Mouse (Mus musculus): Measurements from ENCODE around the gene Cdh10. TPM values are rescaled to one million over a fixed set of nuclear protein-coding genes. Genes with fewer than 3 reads are reported as not detected.

The Cdh10 gene
- polyA plus RNA-seq, 1 experiment = not detected

DNA sequence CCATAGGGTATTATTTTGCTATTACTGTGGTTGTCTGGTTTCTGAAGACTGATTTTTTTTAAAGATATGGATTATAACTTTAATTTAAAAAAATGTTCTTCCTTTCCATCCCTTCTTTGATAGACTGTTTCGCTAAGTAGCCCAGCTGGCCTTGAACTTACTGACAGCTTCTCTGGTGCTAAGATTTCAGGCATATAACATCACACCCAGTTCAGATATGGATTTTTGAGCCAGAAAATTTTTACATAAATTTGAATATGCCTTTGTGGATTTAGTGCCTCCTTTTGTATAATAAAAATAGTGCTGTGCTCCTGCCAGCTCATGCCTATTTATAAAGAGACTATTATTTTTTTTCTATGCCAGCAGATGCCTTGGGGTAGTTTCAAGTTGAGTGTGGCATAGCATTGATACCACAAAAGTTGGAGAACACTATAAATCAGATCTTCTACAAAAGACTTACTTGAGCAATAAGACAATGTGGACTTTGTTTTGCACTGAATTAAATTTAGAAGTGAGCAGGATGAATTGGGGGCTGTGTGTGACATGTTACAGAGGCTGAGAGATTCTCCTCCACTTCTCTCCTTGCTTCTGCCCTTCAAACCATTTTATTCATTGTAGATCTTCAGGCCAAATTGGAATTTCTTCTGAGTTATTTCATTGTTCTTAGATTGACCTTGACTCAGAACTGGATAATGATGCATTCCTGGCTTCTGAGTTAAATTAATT, 106.8 kb downstream of the Cdh10 start:
- Histone ChIP-seq H3K27ac (ENCODE audit: control insufficient read depth, insufficient read depth, low read length) (no peak overlapping the region), H3K36me3 (ENCODE audit: control insufficient read depth, insufficient read depth, low read length) (no peaks in the 10 kb centered on the region), H3K4me1 (replicated peaks; ENCODE audit: control insufficient read depth, insufficient read depth, low read length) (no peaks in the 10 kb centered on the region), H3K27me3 (ENCODE audit: control insufficient read depth, insufficient read depth, low read length) (no peaks in the 10 kb centered on the region), H3K4me3 (ENCODE audit: control insufficient read depth, insufficient read depth, low read length) (no peak overlapping the region)
- WGBS = 66% methylated on average over 1 of the region's 1 CpGs
- TF ChIP-seq POLR2A (IDR thresholded peaks at IDR 0.05; ENCODE audit: control insufficient read depth, extremely low read depth, insufficient read depth, low read length, poor library complexity) (no peak), CTCF (IDR thresholded peaks at IDR 0.05; ENCODE audit: borderline replicate concordance, control insufficient read depth, extremely low read depth, insufficient read depth, low read length, poor library complexity) (no peak)
- no peak for DNase-seq

DNA sequence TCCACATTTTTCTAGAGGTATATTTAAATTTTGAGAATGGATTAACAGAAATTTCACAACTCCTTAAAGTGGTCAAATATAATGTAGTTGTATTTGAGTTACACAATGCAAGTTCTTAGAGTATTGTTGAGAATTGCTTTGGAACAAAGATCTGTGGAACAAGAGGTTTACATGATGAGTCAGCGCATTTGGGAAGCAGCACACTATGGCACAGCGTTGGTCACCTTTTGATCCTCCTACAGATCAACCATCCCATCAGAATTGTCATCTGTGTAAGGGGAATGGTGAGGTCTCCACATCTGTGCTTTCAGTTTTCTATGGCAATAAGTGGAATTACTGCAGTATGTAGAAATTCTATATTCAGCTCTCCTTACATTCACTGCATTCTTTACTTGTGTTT, 108.2 kb downstream of the Cdh10 start:
- Histone ChIP-seq H3K4me3 (ENCODE audit: control insufficient read depth, insufficient read depth, low read length) (no peak overlapping the region), H3K4me1 (replicated peaks; ENCODE audit: control insufficient read depth, insufficient read depth, low read length) (no peaks in the 10 kb centered on the region), H3K36me3 (ENCODE audit: control insufficient read depth, insufficient read depth, low read length) (no peaks in the 10 kb centered on the region), H3K27ac (ENCODE audit: control insufficient read depth, insufficient read depth, low read length) (no peak overlapping the region), H3K27me3 (ENCODE audit: control insufficient read depth, insufficient read depth, low read length) (no peaks in the 10 kb centered on the region)
- WGBS = 84% methylated on average over 2 of the region's 2 CpGs
- TF ChIP-seq POLR2A (IDR thresholded peaks at IDR 0.05; ENCODE audit: control insufficient read depth, extremely low read depth, insufficient read depth, low read length, poor library complexity) (no peak), CTCF (IDR thresholded peaks at IDR 0.05; ENCODE audit: borderline replicate concordance, control insufficient read depth, extremely low read depth, insufficient read depth, low read length, poor library complexity) (no peak)
- no peak for DNase-seq

DNA sequence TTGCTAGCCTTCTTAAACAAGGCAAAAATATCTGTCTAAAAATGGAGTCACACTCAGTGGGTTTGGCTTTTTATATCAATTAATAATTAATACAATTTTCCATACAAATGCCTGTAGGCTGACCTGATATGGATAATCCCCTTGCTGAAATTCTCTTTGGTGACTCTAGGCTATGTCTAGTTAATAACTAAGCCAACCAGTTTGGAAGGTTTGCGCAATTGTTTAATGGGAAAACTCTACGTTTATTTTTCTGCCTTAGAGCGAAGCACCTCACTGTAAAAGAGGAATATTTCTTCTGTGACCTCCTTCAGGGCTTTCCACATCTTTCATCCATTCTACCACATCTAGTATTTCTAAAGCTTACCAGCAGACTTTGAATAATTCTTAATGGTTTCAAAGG, 133.5 kb downstream of the Cdh10 start:
- TF ChIP-seq CTCF (IDR thresholded peaks at IDR 0.05; ENCODE audit: borderline replicate concordance, control insufficient read depth, extremely low read depth, insufficient read depth, low read length, poor library complexity) (no peak), POLR2A (IDR thresholded peaks at IDR 0.05; ENCODE audit: control insufficient read depth, extremely low read depth, insufficient read depth, low read length, poor library complexity) (no peak)
- H3K27me3 ChIP-seq (ENCODE audit: control insufficient read depth, insufficient read depth, low read length) = no peaks in the 10 kb centered on the region
- H3K27ac ChIP-seq (ENCODE audit: control insufficient read depth, insufficient read depth, low read length) = no peak overlapping the region
- no peaks in the 10 kb centered on the region for H3K36me3 ChIP-seq (ENCODE audit: control insufficient read depth, insufficient read depth, low read length)
- 96% methylated on average over 3 of the region's 3 CpGs for WGBS
- no peak for DNase-seq
- H3K4me3 ChIP-seq (ENCODE audit: control insufficient read depth, insufficient read depth, low read length) = no peak overlapping the region
- H3K4me1 ChIP-seq (replicated peaks; ENCODE audit: control insufficient read depth, insufficient read depth, low read length) = no peaks in the 10 kb centered on the region

GRCm38 (mm10) chr15:18975041-18975440, 156.3 kb downstream of the Cdh10 start:
- DNase-seq = no peak
- Histone ChIP-seq H3K27ac (ENCODE audit: control insufficient read depth, insufficient read depth, low read length) (no peak overlapping the region), H3K36me3 (ENCODE audit: control insufficient read depth, insufficient read depth, low read length) (no peaks in the 10 kb centered on the region), H3K4me3 (ENCODE audit: control insufficient read depth, insufficient read depth, low read length) (no peak overlapping the region), H3K27me3 (ENCODE audit: control insufficient read depth, insufficient read depth, low read length) (no peaks in the 10 kb centered on the region), H3K4me1 (replicated peaks; ENCODE audit: control insufficient read depth, insufficient read depth, low read length) (no peaks in the 10 kb centered on the region)
- WGBS = 60% methylated on average over 5 of the region's 5 CpGs
- no peak for TF ChIP-seq POLR2A (IDR thresholded peaks at IDR 0.05; ENCODE audit: control insufficient read depth, extremely low read depth, insufficient read depth, low read length, poor library complexity)

- H3K27ac ChIP-seq (ENCODE audit: control insufficient read depth, insufficient read depth, low read length) = no peak overlapping the region
- DNase-seq = no peak
- H3K4me1 ChIP-seq (replicated peaks; ENCODE audit: control insufficient read depth, insufficient read depth, low read length) = no peaks in the 10 kb centered on the region
- H3K27me3 ChIP-seq (ENCODE audit: control insufficient read depth, insufficient read depth, low read length) = no peaks in the 10 kb centered on the region
- WGBS = 95% methylated on average over 3 of the region's 3 CpGs
- no peak for TF ChIP-seq CTCF (IDR thresholded peaks at IDR 0.05; ENCODE audit: borderline replicate concordance, control insufficient read depth, extremely low read depth, insufficient read depth, low read length, poor library complexity)
- TF ChIP-seq POLR2A (IDR thresholded peaks at IDR 0.05; ENCODE audit: control insufficient read depth, extremely low read depth, insufficient read depth, low read length, poor library complexity) = no peak
- H3K36me3 ChIP-seq (ENCODE audit: control insufficient read depth, insufficient read depth, low read length) = no peaks in the 10 kb centered on the region
- no peak overlapping the region for H3K4me3 ChIP-seq (ENCODE audit: control insufficient read depth, insufficient read depth, low read length)
Observed at GRCm38 (mm10) chr15:18984891-18985290, 166.1 kb downstream of the Cdh10 start.

- Histone ChIP-seq H3K27ac (ENCODE audit: control insufficient read depth, insufficient read depth, low read length) (no peak overlapping the region), H3K36me3 (ENCODE audit: control insufficient read depth, insufficient read depth, low read length) (no peaks in the 10 kb centered on the region), H3K27me3 (ENCODE audit: control insufficient read depth, insufficient read depth, low read length) (no peaks in the 10 kb centered on the region), H3K4me1 (replicated peaks; ENCODE audit: control insufficient read depth, insufficient read depth, low read length) (no peaks in the 10 kb centered on the region), H3K4me3 (ENCODE audit: control insufficient read depth, insufficient read depth, low read length) (no peak overlapping the region)
- no peak for DNase-seq
- 77% methylated on average over 1 of the region's 1 CpGs for WGBS
- TF ChIP-seq CTCF (IDR thresholded peaks at IDR 0.05; ENCODE audit: borderline replicate concordance, control insufficient read depth, extremely low read depth, insufficient read depth, low read length, poor library complexity) (no peak), POLR2A (IDR thresholded peaks at IDR 0.05; ENCODE audit: control insufficient read depth, extremely low read depth, insufficient read depth, low read length, poor library complexity) (no peak)
Observed at GRCm38 (mm10) chr15:18987671-18988070, 168.9 kb downstream of the Cdh10 start.

- H3K27me3 ChIP-seq (ENCODE audit: control insufficient read depth, insufficient read depth, low read length) = no peaks in the 10 kb centered on the region
- TF ChIP-seq POLR2A (IDR thresholded peaks at IDR 0.05; ENCODE audit: control insufficient read depth, extremely low read depth, insufficient read depth, low read length, poor library complexity) = no peak
- TF ChIP-seq CTCF (IDR thresholded peaks at IDR 0.05; ENCODE audit: borderline replicate concordance, control insufficient read depth, extremely low read depth, insufficient read depth, low read length, poor library complexity) = no peak
- H3K27ac ChIP-seq (ENCODE audit: control insufficient read depth, insufficient read depth, low read length) = no peak overlapping the region
- no peak overlapping the region for H3K4me3 ChIP-seq (ENCODE audit: control insufficient read depth, insufficient read depth, low read length)
- no peak for DNase-seq
- H3K36me3 ChIP-seq (ENCODE audit: control insufficient read depth, insufficient read depth, low read length) = no peaks in the 10 kb centered on the region
- H3K4me1 ChIP-seq (replicated peaks; ENCODE audit: control insufficient read depth, insufficient read depth, low read length) = no peaks in the 10 kb centered on the region
Observed at GRCm38 (mm10) chr15:18993512-18993911, 174.8 kb downstream of the Cdh10 start.

Data from thymus, adult 2 months (tissue).